Mouse (Mus musculus) hindbrain, embryonic 16.5 days (tissue): ENCODE data around the gene Pde6d. TPM values are rescaled to one million over a fixed set of nuclear protein-coding genes. Genes with fewer than 3 reads are reported as not detected.

Experiments
- ATAC-seq: fragments of 200-750 bp; cut with Nextera tagmentation; 2 replicates; pipeline ENCODE4 v1.8.0; 2017; ENCODE audit warnings: moderate TSS enrichment, moderate library complexity
- H3K27ac ChIP-seq: fragments of 300-500 bp; sonication (generic); 2 replicates; pipeline ENCODE4 v1.5.1; 2014; ENCODE audit warnings: low read depth, mild to moderate bottlenecking, control low read depth, low read length, moderate library complexity
- H3K27me3 ChIP-seq: fragments of 300-500 bp; sonication (generic); replicated peaks from 2 replicates; pipeline ENCODE4 v1.6.1; 2014; ENCODE audit warnings: low read length; ENCODE audit not compliant: control insufficient read depth, insufficient read depth
- H3K36me3 ChIP-seq: fragments of 300-500 bp; sonication (generic); 2 replicates; pipeline ENCODE4 v1.6.1; 2014; ENCODE audit warnings: mild to moderate bottlenecking, low read length, moderate library complexity, mixed read lengths; ENCODE audit not compliant: control insufficient read depth, insufficient read depth
- H3K4me1 ChIP-seq: fragments of 300-500 bp; sonication (generic); 2 replicates; pipeline ENCODE4 v1.6.1; 2014; ENCODE audit warnings: low read depth, low read length; ENCODE audit not compliant: control insufficient read depth, insufficient read depth
- H3K4me2 ChIP-seq: fragments of 300-500 bp; sonication (generic); 2 replicates; pipeline ENCODE4 v1.6.1; 2014; ENCODE audit warnings: mild to moderate bottlenecking, low read length, control low read depth, moderate library complexity
- H3K4me3 ChIP-seq: fragments of 300-500 bp; sonication (generic); 2 replicates; pipeline ENCODE4 v1.5.1; 2014; ENCODE audit warnings: mild to moderate bottlenecking, low read length, control low read depth, moderate library complexity
- H3K9ac ChIP-seq: fragments of 300-500 bp; sonication (generic); 2 replicates; pipeline ENCODE4 v1.6.1; 2014; ENCODE audit warnings: low read depth, mild to moderate bottlenecking, control low read depth, low read length, moderate library complexity
- H3K9me3 ChIP-seq: fragments of 300-500 bp; sonication (generic); 2 replicates; pipeline ENCODE4 v1.6.1; 2014; ENCODE audit warnings: mild to moderate bottlenecking, low read length, moderate library complexity; ENCODE audit not compliant: control insufficient read depth
- WGBS: fragments of 180-500 bp; shearing (Covaris S2); extraction: QIAGEN DNeasy Blood & Tissue Kit; methylation state at CpG from one replicate; pipeline ENCODE4 v1.1.7; 2014; 5-methylcytosine and 5-hydroxymethylcytosine counted together
- polyA plus RNA-seq: library from polyadenylated mRNA; unstranded; fragments of >200 nt; fragmentation: Nextera tagmentation; extraction: Ambion mirVana; gene quantifications from 2 replicates; pipeline ENCODE4 v1.2.1, GENCODE M21; 2015

Gene Pde6d
- polyA plus RNA-seq, 1 experiment from 2014 or later, result 113 TPM

DNA sequence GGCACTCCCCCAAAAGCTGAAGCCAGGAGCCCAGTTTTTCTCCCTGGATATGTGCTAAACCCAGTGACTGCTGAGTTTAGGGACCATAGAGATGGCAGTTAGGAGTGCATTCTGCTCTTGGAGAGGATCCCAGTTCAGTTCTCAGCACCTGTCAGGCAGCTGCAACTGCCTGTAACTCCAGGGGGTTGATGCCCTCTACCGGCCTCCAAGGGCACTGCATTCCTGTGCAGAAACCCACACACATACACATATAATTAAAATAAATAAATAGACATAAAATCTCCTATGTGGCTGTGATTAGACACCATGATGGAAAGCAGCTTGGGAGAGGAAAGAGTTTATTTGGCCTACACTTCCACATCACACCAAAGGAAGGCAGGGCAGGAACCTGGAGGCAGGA, 29.7 kb upstream of the Pde6d start:
- Histone ChIP-seq H3K4me1 (no peaks in the 10 kb centered on the region), H3K9ac (no peak overlapping the region), H3K9me3 (no peaks in the 10 kb centered on the region), H3K27ac (no peak overlapping the region), H3K4me3 (no peak overlapping the region), H3K27me3 (no peaks in the 10 kb centered on the region), H3K4me2 (no peak overlapping the region), H3K36me3 (peaks cover 11% of the 10 kb centered on the region)
- ATAC-seq, result no peak
- WGBS, result 64% methylated on average over 1 of the region's 1 CpGs

DNA sequence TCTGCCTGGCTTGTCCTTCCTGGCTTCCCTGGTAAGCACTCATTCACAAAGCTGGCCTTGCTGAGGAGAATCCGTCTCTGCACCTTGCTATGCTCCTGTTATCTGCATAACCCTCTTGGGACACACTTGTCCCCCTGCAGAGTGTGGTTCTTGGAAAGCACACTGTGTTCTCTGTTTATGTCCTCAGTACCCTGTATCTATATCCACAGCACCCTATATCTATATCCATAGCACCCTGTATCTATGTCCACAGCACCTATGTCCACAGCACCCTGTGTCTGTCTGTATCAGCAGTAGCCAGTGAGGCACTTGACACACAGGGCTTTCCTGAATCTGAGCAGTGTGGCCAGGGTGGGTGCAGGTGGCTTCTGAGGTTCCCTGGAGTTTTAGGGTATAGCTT, 28.5 kb upstream of the Pde6d start:
- Histone ChIP-seq H3K27ac (no peak overlapping the region), H3K4me3 (no peak overlapping the region), H3K36me3 (peaks cover 13% of the 10 kb centered on the region), H3K9me3 (no peaks in the 10 kb centered on the region), H3K4me2 (no peak overlapping the region), H3K9ac (no peak overlapping the region), H3K27me3 (no peaks in the 10 kb centered on the region), H3K4me1 (no peaks in the 10 kb centered on the region)
- 77% methylated on average over 1 of the region's 1 CpGs for WGBS
- no peak for ATAC-seq

DNA sequence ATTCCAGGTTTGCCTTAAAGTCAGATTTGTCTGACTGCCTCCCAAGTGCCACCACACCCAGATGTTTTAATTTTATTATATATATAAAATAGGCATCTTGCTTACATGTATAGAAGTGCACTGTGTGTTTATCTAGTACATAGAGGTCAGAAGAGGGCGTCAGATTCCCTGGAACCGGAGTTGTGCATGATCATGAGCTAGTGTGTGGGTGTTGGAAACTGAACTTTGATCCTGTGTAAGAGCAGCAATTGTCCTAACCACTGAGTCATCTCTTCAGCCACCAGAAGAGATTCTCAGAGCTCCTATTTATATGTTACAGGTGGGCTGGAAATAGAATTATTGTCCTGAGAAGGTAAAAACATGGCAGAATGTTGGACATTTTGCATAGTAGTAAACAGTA, 17.7 kb upstream of the Pde6d start:
- no peak overlapping the region for H3K4me3 ChIP-seq
- no peak for ATAC-seq
- peaks cover 24% of the 10 kb centered on the region for H3K36me3 ChIP-seq
- H3K9ac ChIP-seq, result no peak overlapping the region
- H3K9me3 ChIP-seq, result no peaks in the 10 kb centered on the region
- no peak overlapping the region for H3K27ac ChIP-seq
- H3K27me3 ChIP-seq, result no peaks in the 10 kb centered on the region
- no peak overlapping the region for H3K4me2 ChIP-seq
- 92% methylated on average over 2 of the region's 2 CpGs for WGBS
- H3K4me1 ChIP-seq, result no peaks in the 10 kb centered on the region

DNA sequence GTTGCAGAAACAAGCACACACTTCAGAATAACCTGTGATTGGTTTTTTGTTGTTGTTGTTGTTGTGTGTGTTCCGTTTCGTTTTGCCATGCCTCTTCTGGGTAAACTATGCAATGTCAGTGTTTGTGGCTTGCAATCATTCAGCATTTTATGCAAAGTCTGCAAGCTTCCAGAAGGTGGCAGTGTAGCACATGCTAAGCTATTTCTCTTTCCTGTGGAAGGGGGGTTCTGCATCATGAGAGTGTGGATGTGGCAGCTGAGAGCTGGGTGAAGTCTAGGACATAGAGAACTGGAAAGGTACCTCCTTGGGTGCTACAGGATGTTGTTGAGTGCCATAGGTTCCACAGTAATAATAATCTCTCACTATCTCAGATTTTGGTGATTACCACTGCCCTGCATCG, 16.1 kb upstream of the Pde6d start:
- ATAC-seq, result no peak
- H3K27me3 ChIP-seq, result no peaks in the 10 kb centered on the region
- H3K9ac ChIP-seq, result no peak overlapping the region
- H3K4me3 ChIP-seq, result no peak overlapping the region
- H3K4me1 ChIP-seq, result no peaks in the 10 kb centered on the region
- H3K36me3 ChIP-seq, result peaks cover 25% of the 10 kb centered on the region
- 77% methylated on average over 3 of the region's 3 CpGs for WGBS
- no peak overlapping the region for H3K27ac ChIP-seq
- no peaks in the 10 kb centered on the region for H3K9me3 ChIP-seq
- H3K4me2 ChIP-seq, result no peak overlapping the region

DNA sequence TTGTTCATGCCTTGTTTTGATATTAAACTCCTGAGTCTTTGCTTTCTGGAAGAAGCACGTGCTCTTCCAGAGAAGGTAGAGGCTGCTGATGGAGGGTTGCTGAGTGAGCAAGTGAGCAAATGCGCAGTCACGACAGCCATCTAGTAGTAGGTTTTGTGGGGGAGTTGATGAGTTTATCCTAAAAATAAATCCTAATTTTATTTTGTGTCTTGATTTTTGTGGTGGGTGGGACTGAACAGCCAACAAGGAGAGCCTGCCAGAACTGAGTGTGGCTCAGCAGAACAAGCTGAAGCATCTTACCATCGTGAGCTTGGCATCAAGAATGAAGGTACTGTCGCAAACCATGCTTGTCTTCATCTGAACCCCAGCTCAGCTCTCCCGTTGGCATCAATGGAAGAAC, 14.1 kb upstream of the Pde6d start:
- Histone ChIP-seq H3K9ac (no peak overlapping the region), H3K27ac (no peak overlapping the region), H3K9me3 (no peaks in the 10 kb centered on the region), H3K36me3 (peaks cover 27% of the 10 kb centered on the region), H3K27me3 (no peaks in the 10 kb centered on the region), H3K4me3 (no peak overlapping the region), H3K4me1 (no peaks in the 10 kb centered on the region), H3K4me2 (no peak overlapping the region)
- 95% methylated on average over 6 of the region's 6 CpGs for WGBS
- no peak for ATAC-seq

DNA sequence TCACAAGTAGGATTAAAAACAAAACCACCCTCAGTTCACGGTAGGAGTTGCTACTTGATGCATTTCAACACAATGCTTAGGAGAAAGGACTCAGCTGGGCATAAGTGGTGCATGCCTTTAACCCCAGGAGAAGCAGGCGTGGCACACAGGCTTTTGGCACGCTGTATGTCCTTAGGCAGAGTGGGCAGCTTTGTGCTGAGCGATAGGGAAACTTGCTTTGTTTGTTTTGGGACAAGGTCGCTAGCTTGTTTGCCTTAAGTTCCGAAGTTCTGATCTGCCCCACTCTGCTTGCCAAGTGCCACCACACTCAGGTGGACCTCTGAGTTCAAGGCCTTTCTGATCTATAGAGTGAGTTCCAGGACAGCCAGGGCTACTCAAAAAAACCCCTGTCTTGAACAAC, 12.9 kb upstream of the Pde6d start:
- Histone ChIP-seq H3K27me3 (no peaks in the 10 kb centered on the region), H3K4me1 (no peaks in the 10 kb centered on the region), H3K4me3 (no peak overlapping the region), H3K9ac (no peak overlapping the region), H3K4me2 (no peak overlapping the region), H3K36me3 (peaks cover 22% of the 10 kb centered on the region), H3K27ac (no peak overlapping the region), H3K9me3 (no peaks in the 10 kb centered on the region)
- ATAC-seq, result no peak
- WGBS, result 89% methylated on average over 6 of the region's 6 CpGs

DNA sequence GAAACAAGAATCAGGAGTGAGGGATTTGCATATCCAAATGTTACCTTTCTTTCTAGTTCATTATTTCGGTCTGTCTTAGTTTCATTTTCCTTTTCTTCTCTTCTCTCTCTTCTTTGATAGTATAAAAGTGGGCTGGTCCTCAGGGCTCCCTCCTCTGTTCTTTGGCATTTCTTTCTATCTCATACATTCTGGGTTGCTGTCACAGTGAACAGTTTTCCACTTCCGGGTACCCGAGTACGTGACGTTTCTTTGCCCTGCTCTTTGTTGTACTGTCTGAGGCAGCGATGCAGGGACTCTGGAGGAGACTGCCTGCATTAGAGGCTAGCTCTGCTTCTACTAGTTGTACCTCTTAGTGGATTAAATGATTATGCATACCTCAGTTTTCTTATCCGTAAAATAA, 12.1 kb upstream of the Pde6d start:
- no peak for ATAC-seq
- Histone ChIP-seq H3K9ac (no peak overlapping the region), H3K4me2 (no peak overlapping the region), H3K4me1 (no peaks in the 10 kb centered on the region; the same call in 1 of the 2 replicates), H3K36me3 (peaks cover 24% of the 10 kb centered on the region), H3K4me3 (no peak overlapping the region), H3K27ac (no peak overlapping the region), H3K9me3 (no peaks in the 10 kb centered on the region), H3K27me3 (no peaks in the 10 kb centered on the region)
- WGBS, result 90% methylated on average over 7 of the region's 7 CpGs

DNA sequence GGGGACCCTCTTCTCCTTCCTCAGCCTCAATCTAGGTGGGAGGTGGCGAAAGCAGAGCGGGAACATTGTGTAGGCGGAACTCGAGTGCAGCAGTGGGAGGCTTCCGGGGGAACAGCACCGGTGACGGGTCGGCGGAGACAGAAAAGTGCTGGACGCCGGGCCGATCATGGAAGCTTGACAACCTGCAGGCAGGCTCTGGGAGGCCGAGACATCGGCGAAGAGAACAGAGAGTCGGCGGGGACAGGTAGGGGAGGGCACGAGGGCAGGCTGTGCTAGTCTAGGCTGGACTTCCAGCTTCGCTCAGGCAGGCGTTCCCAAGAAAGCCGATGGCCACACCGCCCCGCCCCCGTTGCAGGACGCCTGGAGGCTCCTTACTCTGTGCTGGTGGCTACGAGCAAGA, 4.6 kb upstream of the Pde6d start:
- peaks cover 15% of the 10 kb centered on the region for H3K4me1 ChIP-seq

DNA sequence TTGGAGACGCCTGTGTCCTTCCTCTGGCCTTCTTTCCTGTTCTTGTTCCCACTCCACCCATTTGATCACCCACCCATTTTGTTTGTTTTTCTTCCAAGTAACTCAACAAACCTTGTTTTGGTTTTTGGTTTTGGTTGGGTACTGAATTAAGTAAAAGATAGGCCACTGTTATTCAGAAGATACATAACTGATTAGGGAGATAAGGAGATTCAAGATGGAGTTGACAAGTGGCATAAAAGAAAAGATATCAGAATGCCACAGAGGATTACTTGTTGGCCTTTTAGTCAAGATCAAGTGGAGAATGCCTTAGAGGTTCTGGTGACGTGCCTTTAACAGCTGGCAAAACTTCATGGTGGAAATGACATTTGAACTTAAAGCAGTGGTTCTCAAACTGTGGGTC, 1.3 kb upstream of the Pde6d start:
- Histone ChIP-seq H3K4me2 (no peak overlapping the region), H3K27ac (no peak overlapping the region), H3K36me3 (no peaks in the 10 kb centered on the region), H3K9ac (no peak overlapping the region), H3K4me3 (no peak overlapping the region), H3K9me3 (no peaks in the 10 kb centered on the region), H3K27me3 (no peaks in the 10 kb centered on the region), H3K4me1 (peaks cover 27% of the 10 kb centered on the region)
- WGBS, result 84% methylated on average over 2 of the region's 2 CpGs
- no peak for ATAC-seq

More for the DNA sequence above, 4.6 kb upstream of the Pde6d start:
- peaks cover 5% of the 10 kb centered on the region; the same call in 1 of the 2 replicates for H3K36me3 ChIP-seq
- H3K4me3 ChIP-seq, result peak overlapping the region; percentile 98
- H3K27me3 ChIP-seq, result no peaks in the 10 kb centered on the region
- WGBS, result 0% methylated on average over 26 of the region's 26 CpGs
- ATAC-seq, result peak; percentile 18
- H3K9me3 ChIP-seq, result no peaks in the 10 kb centered on the region
- H3K27ac ChIP-seq, result peak overlapping the region; percentile 63; the same call in 1 of the 2 replicates
- peak overlapping the region; percentile 88 for H3K9ac ChIP-seq
- peak overlapping the region; percentile 82 for H3K4me2 ChIP-seq
